Mouse (Mus musculus): ENCODE measurements around the gene Wdr90. TPM values are rescaled to one million over a fixed set of nuclear protein-coding genes. Genes with fewer than 3 reads are reported as not detected.

Wdr90 gene
- polyA plus RNA-seq, 1 experiment from 2014 or later, result 22.4 TPM

- no peak for ATAC-seq
- Histone ChIP-seq H3K4me1 (replicated peaks) (peaks cover 33% of the 10 kb centered on the region), H3K4me2 (replicated peaks) (no peak overlapping the region), H3K9ac (replicated peaks) (0 out of 2 replicates have a peak overlapping the region, but pooled peaks have one; percentile 33), H3K4me3 (replicated peaks) (no peak overlapping the region), H3K36me3 (peaks cover 61% of the 10 kb centered on the region), H3K9me3 (no peaks in the 10 kb centered on the region), H3K27ac (peak overlapping the region; percentile 74; the same call in 1 of the 2 replicates), H3K27me3 (no peaks in the 10 kb centered on the region)
- 78% methylated on average over 8 of the region's 8 CpGs for WGBS
Observed at GRCm38 (mm10) chr17:25883268-25883667, 22.0 kb upstream of the Wdr90 start.

GRCm38 (mm10) chr17:25882306-25882705 lies 21.0 kb upstream of the Wdr90 start:
- peaks cover 33% of the 10 kb centered on the region for H3K4me1 ChIP-seq (replicated peaks)
- ATAC-seq, result no peak
- H3K27me3 ChIP-seq, result no peaks in the 10 kb centered on the region
- H3K36me3 ChIP-seq, result peaks cover 61% of the 10 kb centered on the region
- no peak overlapping the region for H3K4me3 ChIP-seq (replicated peaks)
- H3K9ac ChIP-seq (replicated peaks), result peak overlapping the region; percentile 33; the same call in 1 of the 2 replicates
- 42% methylated on average over 5 of the region's 5 CpGs for WGBS
- H3K4me2 ChIP-seq (replicated peaks), result no peak overlapping the region
- H3K9me3 ChIP-seq, result no peaks in the 10 kb centered on the region
- H3K27ac ChIP-seq, result peak overlapping the region; percentile 74

GRCm38 (mm10) chr17:25881691-25882090 lies 20.4 kb upstream of the Wdr90 start:
- peak overlapping the region; percentile 33; the same call in 1 of the 2 replicates for H3K9ac ChIP-seq (replicated peaks)
- peaks cover 38% of the 10 kb centered on the region for H3K4me1 ChIP-seq (replicated peaks)
- no peaks in the 10 kb centered on the region for H3K27me3 ChIP-seq
- H3K36me3 ChIP-seq, result peaks cover 60% of the 10 kb centered on the region
- peak overlapping the region; percentile 74; the same call in 1 of the 2 replicates for H3K27ac ChIP-seq
- 17% methylated on average over 4 of the region's 4 CpGs for whole genome bisulfite sequencing
- no peak overlapping the region for H3K4me3 ChIP-seq (replicated peaks)
- H3K4me2 ChIP-seq (replicated peaks), result no peak overlapping the region
- no peak for ATAC-seq
- H3K9me3 ChIP-seq, result no peaks in the 10 kb centered on the region

- Histone ChIP-seq H3K4me3 (replicated peaks) (no peak overlapping the region), H3K27ac (peak overlapping the region; percentile 74), H3K27me3 (no peaks in the 10 kb centered on the region), H3K9ac (replicated peaks) (peak overlapping the region; percentile 32; the same call in 1 of the 2 replicates), H3K4me2 (replicated peaks) (no peak overlapping the region), H3K4me1 (replicated peaks) (peaks cover 44% of the 10 kb centered on the region), H3K9me3 (no peaks in the 10 kb centered on the region), H3K36me3 (peaks cover 60% of the 10 kb centered on the region)
- 5% methylated on average over 5 of the region's 5 CpGs for WGBS
- no peak for ATAC-seq
Observed at GRCm38 (mm10) chr17:25880913-25881641, 19.8 kb upstream of the Wdr90 start.

GRCm38 (mm10) chr17:25880196-25880910 lies 19.1 kb upstream of the Wdr90 start, which contains the start of gene Wfikkn1:
TSS of gene Wfikkn1 (minus strand) at chr17:25880858.
- no peaks in the 10 kb centered on the region for H3K27me3 ChIP-seq
- no peak for ATAC-seq
- peak within 1 kb of the TSS; percentile 33; the same call in 1 of the 2 replicates for H3K9ac ChIP-seq (replicated peaks)
- peaks cover 44% of the 10 kb centered on the region for H3K4me1 ChIP-seq (replicated peaks)
- H3K4me2 ChIP-seq (replicated peaks), result no peak within 1 kb of the TSS
- H3K36me3 ChIP-seq, result peaks cover 60% of the 10 kb centered on the region
- WGBS, result 20% methylated on average over 5 of the region's 5 CpGs
- peak within 1 kb of the TSS; percentile 74 for H3K27ac ChIP-seq
- no peak within 1 kb of the TSS for H3K4me3 ChIP-seq (replicated peaks)
- H3K9me3 ChIP-seq, result no peaks in the 10 kb centered on the region

- Histone ChIP-seq H3K4me1 (replicated peaks) (peaks cover 41% of the 10 kb centered on the region), H3K4me2 (replicated peaks) (no peak overlapping the region), H3K27ac (no peak overlapping the region), H3K36me3 (peaks cover 55% of the 10 kb centered on the region), H3K9ac (replicated peaks) (0 out of 2 replicates have a peak overlapping the region, but pooled peaks have one; percentile 4), H3K4me3 (replicated peaks) (no peak overlapping the region), H3K27me3 (no peaks in the 10 kb centered on the region), H3K9me3 (no peaks in the 10 kb centered on the region)
- 62% methylated on average over 8 of the region's 8 CpGs for WGBS
- no peak for ATAC-seq
Observed at GRCm38 (mm10) chr17:25879750-25880149, 18.4 kb upstream of the Wdr90 start.

- H3K4me3 ChIP-seq (replicated peaks), result no peak overlapping the region
- no peaks in the 10 kb centered on the region for H3K9me3 ChIP-seq
- 46% methylated on average over 4 of the region's 4 CpGs for WGBS
- H3K27ac ChIP-seq, result no peak overlapping the region
- ATAC-seq, result no peak
- H3K9ac ChIP-seq (replicated peaks), result 0 out of 2 replicates have a peak overlapping the region, but pooled peaks have one; percentile 4
- peaks cover 44% of the 10 kb centered on the region for H3K4me1 ChIP-seq (replicated peaks)
- H3K4me2 ChIP-seq (replicated peaks), result no peak overlapping the region
- no peaks in the 10 kb centered on the region for H3K27me3 ChIP-seq
- peaks cover 50% of the 10 kb centered on the region for H3K36me3 ChIP-seq
Observed at GRCm38 (mm10) chr17:25879261-25879660, 18.0 kb upstream of the Wdr90 start.

- Histone ChIP-seq H3K4me2 (replicated peaks) (no peak overlapping the region), H3K9ac (replicated peaks) (no peak overlapping the region), H3K27ac (peak overlapping the region; percentile 15; the same call in 1 of the 2 replicates), H3K4me3 (replicated peaks) (no peak overlapping the region), H3K27me3 (no peaks in the 10 kb centered on the region), H3K36me3 (peaks cover 45% of the 10 kb centered on the region), H3K9me3 (no peaks in the 10 kb centered on the region), H3K4me1 (replicated peaks) (peaks cover 50% of the 10 kb centered on the region)
- 84% methylated on average over 19 of the region's 19 CpGs for WGBS
- no peak for ATAC-seq
Observed at GRCm38 (mm10) chr17:25878611-25879180, 17.4 kb upstream of the Wdr90 start.

GRCm38 (mm10) chr17:25877741-25878610 lies 16.7 kb upstream of the Wdr90 start:
- no peaks in the 10 kb centered on the region for H3K9me3 ChIP-seq
- no peak for ATAC-seq
- H3K9ac ChIP-seq (replicated peaks), result no peak overlapping the region
- H3K4me1 ChIP-seq (replicated peaks), result peaks cover 50% of the 10 kb centered on the region
- H3K36me3 ChIP-seq, result peaks cover 37% of the 10 kb centered on the region
- H3K4me2 ChIP-seq (replicated peaks), result no peak overlapping the region
- no peak overlapping the region for H3K27ac ChIP-seq
- no peaks in the 10 kb centered on the region for H3K27me3 ChIP-seq
- 93% methylated on average over 32 of the region's 32 CpGs for WGBS
- H3K4me3 ChIP-seq (replicated peaks), result no peak overlapping the region

- H3K4me2 ChIP-seq (replicated peaks), result peak overlapping the region; percentile 95
Observed at GRCm38 (mm10) chr17:25877025-25877424, 15.7 kb upstream of the Wdr90 start.

GRCm38 (mm10) chr17:25876347-25876915 lies 15.1 kb upstream of the Wdr90 start:
- peaks cover 43% of the 10 kb centered on the region for H3K4me1 ChIP-seq (replicated peaks)
- H3K27ac ChIP-seq, result no peak overlapping the region
- no peak for ATAC-seq
- no peaks in the 10 kb centered on the region for H3K9me3 ChIP-seq
- H3K36me3 ChIP-seq, result peaks cover 27% of the 10 kb centered on the region
- H3K4me3 ChIP-seq (replicated peaks), result peak overlapping the region; percentile 80
- H3K9ac ChIP-seq (replicated peaks), result peak overlapping the region; percentile 90
- WGBS, result 61% methylated on average over 10 of the region's 10 CpGs
- H3K27me3 ChIP-seq, result no peaks in the 10 kb centered on the region
- peak overlapping the region; percentile 95 for H3K4me2 ChIP-seq (replicated peaks)

More at GRCm38 (mm10) chr17:25877025-25877424, 15.7 kb upstream of the Wdr90 start:
- Histone ChIP-seq H3K4me3 (replicated peaks) (no peak overlapping the region), H3K27ac (no peak overlapping the region), H3K9me3 (no peaks in the 10 kb centered on the region), H3K4me1 (replicated peaks) (peaks cover 49% of the 10 kb centered on the region), H3K9ac (replicated peaks) (no peak overlapping the region), H3K27me3 (no peaks in the 10 kb centered on the region), H3K36me3 (peaks cover 28% of the 10 kb centered on the region)
- WGBS, result 90% methylated on average over 3 of the region's 3 CpGs
- ATAC-seq, result no peak

Measured in midbrain, embryonic 13.5 days (tissue).